Comparison of ENCODE assay signal across 9 mouse cellular contexts in genomic region chr8:87836866-87837265, GRCm38 (mm10).
DNase-seq lines count a peak whose midpoint lies in the region; ATAC-seq and TF ChIP-seq lines count a peak whose summit lies in the region.
"Had no signal": no experiment of that assay in that cellular context is flagged by ENCODE, and none has a peak within 500 bp of the region (broad histone marks: within the 10 kb centered on the region; RNA-seq: fewer than 3 reads in every experiment).

No protein-coding gene starts in this region.

- peak overlapping the region; percentile 35; the same call in 1 of the 2 replicates for H3K9ac ChIP-seq in forebrain, embryonic 11.5 days (ENCODE audit: low read length)
- H3K9ac ChIP-seq in heart, embryonic 13.5 days = peak overlapping the region; percentile 67
- no peak overlapping the region for H3K9ac ChIP-seq in limb, embryonic 14.5 days (ENCODE audit: low read depth, low read length, severe bottlenecking)
- H3K9ac ChIP-seq: liver, embryonic 14.5 days had no signal

- H3K9me3 ChIP-seq in forebrain, embryonic 11.5 days (ENCODE audit: control insufficient read depth, low read length) = no peaks in the 10 kb centered on the region
- H3K9me3 ChIP-seq in heart, embryonic 13.5 days = no peaks in the 10 kb centered on the region
- H3K9me3 ChIP-seq in limb, embryonic 14.5 days (ENCODE audit: control insufficient read depth, low read length) = no peaks in the 10 kb centered on the region

- peak overlapping the region; percentile 94 for H3K27ac ChIP-seq in forebrain, embryonic 11.5 days (ENCODE audit: low read depth, low read length)
- peak overlapping the region; percentile 86 for H3K27ac ChIP-seq in heart, embryonic 13.5 days (replicated peaks)
- peak overlapping the region; percentile 63 for H3K27ac ChIP-seq in limb, embryonic 14.5 days (replicated peaks; ENCODE audit: low read depth, low read length)
- H3K27ac ChIP-seq: liver, embryonic 14.5 days had no signal

- no peak overlapping the region for H3K4me3 ChIP-seq in forebrain, embryonic 11.5 days (ENCODE audit: low read depth, low read length)
- peak overlapping the region; percentile 24 for H3K4me3 ChIP-seq in heart, embryonic 13.5 days
- no peak overlapping the region for H3K4me3 ChIP-seq in limb, embryonic 14.5 days (replicated peaks; ENCODE audit: low read length)

- no peaks in the 10 kb centered on the region for H3K27me3 ChIP-seq in forebrain, embryonic 11.5 days (ENCODE audit: control insufficient read depth, insufficient read depth, low read length)
- H3K27me3 ChIP-seq in heart, embryonic 13.5 days (replicated peaks) = 0 out of 2 replicates have a peak, but pooled peaks cover 3% of the 10 kb centered on the region
- H3K27me3 ChIP-seq in limb, embryonic 14.5 days (ENCODE audit: control insufficient read depth, insufficient read depth, low read length) = no peaks in the 10 kb centered on the region

- peak; percentile 90 for ATAC-seq in forebrain, embryonic 11.5 days (replicated peaks; ENCODE audit: low FRiP score)
- no peak; the same call in 1 of the 2 replicates for ATAC-seq in heart, embryonic 13.5 days (ENCODE audit: extremely low read depth, insufficient number of reproducible peaks, low FRiP score, low TSS enrichment)
- ATAC-seq in limb, embryonic 14.5 days (ENCODE audit: low FRiP score, low read depth) = peak; percentile 84

- no peaks in the 10 kb centered on the region for H3K36me3 ChIP-seq in forebrain, embryonic 11.5 days (ENCODE audit: control insufficient read depth, insufficient read depth, low read length)
- H3K36me3 ChIP-seq in heart, embryonic 13.5 days = no peaks in the 10 kb centered on the region
- no peaks in the 10 kb centered on the region for H3K36me3 ChIP-seq in limb, embryonic 14.5 days (ENCODE audit: control insufficient read depth, insufficient read depth, low read length)

- DNase-seq in embryo, embryonic 10 days (ENCODE audit: low spot score) = peak; percentile 83
- peak; percentile 90 for DNase-seq in forebrain, embryonic 11.5 days (ENCODE audit: low spot score)
- DNase-seq in kidney, postnatal 10 days = peak; percentile 80
- peak; percentile 86 for DNase-seq in limb, embryonic 14.5 days (ENCODE audit: low spot score)
- peak; percentile 50 for DNase-seq in ovary, postnatal 10 days (ENCODE audit: low spot score)
- DNase-seq in thymus, postnatal 14 days = no peak
- DNase-seq in adrenal gland, adult (ENCODE audit: inconsistent age in 2 of 2, low spot score in 1 of 2) = no peak

- peaks cover 63% of the 10 kb centered on the region for H3K4me1 ChIP-seq in forebrain, embryonic 11.5 days (replicated peaks; ENCODE audit: control insufficient read depth, insufficient read depth, low read length)
- peaks cover 66% of the 10 kb centered on the region for H3K4me1 ChIP-seq in heart, embryonic 13.5 days
- peaks cover 67% of the 10 kb centered on the region for H3K4me1 ChIP-seq in limb, embryonic 14.5 days (ENCODE audit: control insufficient read depth, insufficient read depth, low read length)

- TF ChIP-seq POLR2A in limb, embryonic 14.5 days (IDR thresholded peaks at IDR 0.05; ENCODE audit: borderline replicate concordance, extremely low read depth, insufficient read depth, insufficient read length) = no peak

- peak overlapping the region; percentile 41; the same call in 1 of the 2 replicates for H3K4me2 ChIP-seq in forebrain, embryonic 11.5 days (ENCODE audit: low read depth, low read length, severe bottlenecking)
- H3K4me2 ChIP-seq in heart, embryonic 13.5 days = peak overlapping the region; percentile 60
- peak overlapping the region; percentile 37; the same call in 1 of the 2 replicates for H3K4me2 ChIP-seq in limb, embryonic 14.5 days (replicated peaks; ENCODE audit: low read depth, low read length, severe bottlenecking)

- WGBS in forebrain, embryonic 11.5 days = 2% methylated on average over 16 of the region's 16 CpGs
- WGBS in heart, embryonic 13.5 days = 14% methylated on average over 16 of the region's 16 CpGs
- under 1% methylated on average over 16 of the region's 16 CpGs for WGBS in limb, embryonic 14.5 days

Comparison
In these comparisons a context has a peak if more than half of its experiments do, and no peak if none do; other contexts are left out.
1. DNase-seq: peak in embryo, embryonic 10 days (single experiment), forebrain, embryonic 11.5 days (single experiment), kidney, postnatal 10 days (single experiment), limb, embryonic 14.5 days (single experiment) and ovary, postnatal 10 days (single experiment); none in thymus, postnatal 14 days (single experiment) and adrenal gland, adult (0 of 2).
2. Peak in every context shown above with its lines, with median percentiles within 50 percentile points of each other: H3K27ac ChIP-seq and H3K4me2 ChIP-seq.